Mouse (Mus musculus): ENCODE data around the gene Dhdds. TPM values are rescaled to one million over a fixed set of nuclear protein-coding genes. Genes with fewer than 3 reads are reported as not detected.
"Not testable (repeated sequence)": the region's sequence is repeated elsewhere in the genome, so short reads cannot be mapped to it uniquely, and the experiment has no call there.

Dhdds gene
- polyA plus RNA-seq, 1 experiment from 2014 or later: 42.6 TPM

GRCm38 (mm10) chr4:133994697-133995096 is 6.0 kb downstream of the Dhdds start:
- 88% methylated on average over 8 of the region's 8 CpGs for WGBS
- no peaks in the 10 kb centered on the region; the same call in 1 of the 2 replicates for H3K4me1 ChIP-seq (ENCODE audit: control insufficient read depth, insufficient read depth, low read length)
- H3K9ac ChIP-seq (replicated peaks; ENCODE audit: low read depth, low read length): no peak overlapping the region
- ATAC-seq (ENCODE audit: insufficient number of reproducible peaks, insufficient read depth, low FRiP score, low read depth): no peak
- no peaks in the 10 kb centered on the region for H3K27me3 ChIP-seq (ENCODE audit: control insufficient read depth, insufficient read depth, low read length)
- no peaks in the 10 kb centered on the region for H3K9me3 ChIP-seq (ENCODE audit: control insufficient read depth, low read depth, low read length)
- no peak overlapping the region for H3K4me2 ChIP-seq (replicated peaks; ENCODE audit: low read depth, low read length)
- no peak overlapping the region for H3K27ac ChIP-seq (ENCODE audit: low read length)
- H3K36me3 ChIP-seq (ENCODE audit: control insufficient read depth, insufficient read depth, low read length): peaks cover 40% of the 10 kb centered on the region
- no peak overlapping the region for H3K4me3 ChIP-seq (ENCODE audit: low read depth, low read length)

DNA sequence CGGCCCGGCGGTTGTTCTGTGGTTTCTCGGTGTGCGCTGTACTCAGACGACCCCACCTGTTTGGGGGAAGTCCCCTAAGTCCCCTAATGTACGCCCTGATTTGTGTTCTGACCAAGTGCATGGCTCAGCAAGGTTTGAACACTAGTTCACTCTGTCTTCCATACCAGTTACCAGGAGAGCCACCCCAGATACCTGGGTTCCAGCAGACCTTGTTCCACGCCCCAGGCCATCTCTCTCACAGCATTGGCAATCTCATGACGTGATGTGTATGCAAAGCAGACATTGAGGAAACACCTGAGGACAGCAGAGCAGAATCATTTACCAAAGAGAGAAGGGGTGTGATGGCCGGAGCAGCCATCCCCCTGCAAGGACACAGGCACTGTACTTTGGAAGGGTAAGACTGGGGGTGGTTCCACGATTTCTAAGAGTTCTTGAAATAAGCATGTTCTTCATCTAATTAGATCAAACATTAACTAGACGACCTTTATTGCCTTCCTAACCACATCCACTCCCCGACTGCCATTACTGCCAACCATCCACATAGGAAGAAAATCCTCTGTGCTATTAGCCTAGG is 9.5 kb downstream of the Dhdds start:
- Histone ChIP-seq H3K27me3 (ENCODE audit: control insufficient read depth, insufficient read depth, low read length) (no peaks in the 10 kb centered on the region), H3K9me3 (ENCODE audit: control insufficient read depth, low read depth, low read length) (no peaks in the 10 kb centered on the region), H3K4me2 (replicated peaks; ENCODE audit: low read depth, low read length) (no peak overlapping the region), H3K4me1 (ENCODE audit: control insufficient read depth, insufficient read depth, low read length) (no peaks in the 10 kb centered on the region), H3K36me3 (ENCODE audit: control insufficient read depth, insufficient read depth, low read length) (peaks cover 46% of the 10 kb centered on the region), H3K9ac (replicated peaks; ENCODE audit: low read depth, low read length) (no peak overlapping the region), H3K27ac (ENCODE audit: low read length) (no peak overlapping the region), H3K4me3 (ENCODE audit: low read depth, low read length) (no peak overlapping the region)
- ATAC-seq (ENCODE audit: insufficient number of reproducible peaks, insufficient read depth, low FRiP score, low read depth): no peak
- 89% methylated on average over 13 of the region's 13 CpGs for WGBS

GRCm38 (mm10) chr4:133990035-133990434 is 10.7 kb downstream of the Dhdds start:
- 52% methylated on average over 4 of the region's 4 CpGs for WGBS
- peaks cover 48% of the 10 kb centered on the region for H3K36me3 ChIP-seq (ENCODE audit: control insufficient read depth, insufficient read depth, low read length)
- ATAC-seq (ENCODE audit: insufficient number of reproducible peaks, insufficient read depth, low FRiP score, low read depth): no peak

GRCm38 (mm10) chr4:133988289-133988688 is 12.4 kb downstream of the Dhdds start:
- peaks cover 35% of the 10 kb centered on the region for H3K36me3 ChIP-seq (ENCODE audit: control insufficient read depth, insufficient read depth, low read length)
- ATAC-seq (ENCODE audit: insufficient number of reproducible peaks, insufficient read depth, low FRiP score, low read depth); H3K27ac ChIP-seq (ENCODE audit: low read length); H3K27me3 ChIP-seq (ENCODE audit: control insufficient read depth, insufficient read depth, low read length); H3K9me3 ChIP-seq (ENCODE audit: control insufficient read depth, low read depth, low read length); H3K4me3 ChIP-seq (ENCODE audit: low read depth, low read length); H3K4me1 ChIP-seq (ENCODE audit: control insufficient read depth, insufficient read depth, low read length); H3K9ac ChIP-seq (replicated peaks; ENCODE audit: low read depth, low read length); H3K4me2 ChIP-seq (replicated peaks; ENCODE audit: low read depth, low read length): not testable (repeated sequence)
- 85% methylated on average over 8 of the region's 8 CpGs for WGBS

More at GRCm38 (mm10) chr4:133990035-133990434, 10.7 kb downstream of the Dhdds start:
- H3K9ac ChIP-seq (replicated peaks; ENCODE audit: low read depth, low read length): no peak overlapping the region
- H3K9me3 ChIP-seq (ENCODE audit: control insufficient read depth, low read depth, low read length): no peaks in the 10 kb centered on the region
- no peak overlapping the region for H3K4me2 ChIP-seq (replicated peaks; ENCODE audit: low read depth, low read length)
- no peak overlapping the region for H3K4me3 ChIP-seq (ENCODE audit: low read depth, low read length)
- H3K4me1 ChIP-seq (ENCODE audit: control insufficient read depth, insufficient read depth, low read length): no peaks in the 10 kb centered on the region
- H3K27ac ChIP-seq (ENCODE audit: low read length): no peak overlapping the region
- no peaks in the 10 kb centered on the region for H3K27me3 ChIP-seq (ENCODE audit: control insufficient read depth, insufficient read depth, low read length)

DNA sequence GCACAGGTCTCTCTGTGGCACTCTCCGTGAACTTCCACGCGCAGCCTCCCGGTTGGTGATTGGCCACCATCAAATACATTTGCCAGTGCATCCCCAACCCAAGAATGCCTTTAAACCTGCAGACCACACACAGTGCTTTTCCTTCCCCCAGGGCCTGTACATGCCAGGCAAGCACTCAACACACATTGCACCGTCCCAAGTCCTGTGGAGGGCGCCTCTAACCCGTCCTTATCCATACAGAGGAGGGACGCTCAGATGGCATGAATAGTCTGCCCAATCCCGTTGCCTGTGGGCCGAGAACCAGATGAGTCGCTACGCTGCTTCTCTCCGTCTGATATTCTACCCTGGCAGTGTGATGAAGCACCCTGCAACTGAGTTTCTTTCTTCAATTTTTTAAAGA is 17.8 kb downstream of the Dhdds start:
- Histone ChIP-seq H3K27me3 (ENCODE audit: control insufficient read depth, insufficient read depth, low read length) (no peaks in the 10 kb centered on the region), H3K4me2 (replicated peaks; ENCODE audit: low read depth, low read length) (no peak overlapping the region), H3K9me3 (ENCODE audit: control insufficient read depth, low read depth, low read length) (no peaks in the 10 kb centered on the region), H3K9ac (replicated peaks; ENCODE audit: low read depth, low read length) (no peak overlapping the region), H3K27ac (ENCODE audit: low read length) (no peak overlapping the region), H3K4me1 (ENCODE audit: control insufficient read depth, insufficient read depth, low read length) (no peaks in the 10 kb centered on the region), H3K36me3 (ENCODE audit: control insufficient read depth, insufficient read depth, low read length) (peaks cover 31% of the 10 kb centered on the region), H3K4me3 (ENCODE audit: low read depth, low read length) (no peak overlapping the region)
- no peak for ATAC-seq (ENCODE audit: insufficient number of reproducible peaks, insufficient read depth, low FRiP score, low read depth)
- WGBS: 86% methylated on average over 13 of the region's 13 CpGs

DNA sequence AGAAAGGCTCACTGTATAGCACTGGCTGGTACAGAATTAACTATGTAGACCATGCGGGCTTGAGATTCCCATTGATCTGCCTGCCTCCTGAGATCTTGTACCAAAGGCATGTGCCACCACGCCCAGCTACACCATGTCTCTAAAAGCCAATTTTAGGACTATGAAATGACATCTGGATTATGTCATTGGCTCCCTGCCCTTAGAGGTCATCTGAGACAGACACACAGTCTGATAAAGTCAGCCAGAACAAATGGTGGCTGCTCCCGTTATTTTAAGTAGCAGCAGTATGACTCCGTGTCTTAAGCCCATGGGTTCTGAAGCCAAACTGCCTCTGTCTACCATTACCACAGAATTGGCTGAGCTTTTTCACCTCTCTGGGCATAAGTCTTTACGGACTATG is 20.2 kb downstream of the Dhdds start:
- no peak overlapping the region for H3K4me3 ChIP-seq (ENCODE audit: low read depth, low read length)
- H3K9me3 ChIP-seq (ENCODE audit: control insufficient read depth, low read depth, low read length): no peaks in the 10 kb centered on the region
- H3K4me1 ChIP-seq (ENCODE audit: control insufficient read depth, insufficient read depth, low read length): no peaks in the 10 kb centered on the region
- H3K36me3 ChIP-seq (ENCODE audit: control insufficient read depth, insufficient read depth, low read length): peaks cover 33% of the 10 kb centered on the region
- H3K9ac ChIP-seq (replicated peaks; ENCODE audit: low read depth, low read length): no peak overlapping the region
- H3K4me2 ChIP-seq (replicated peaks; ENCODE audit: low read depth, low read length): no peak overlapping the region
- H3K27ac ChIP-seq (ENCODE audit: low read length): no peak overlapping the region
- WGBS: 77% methylated on average over 5 of the region's 5 CpGs
- ATAC-seq (ENCODE audit: insufficient number of reproducible peaks, insufficient read depth, low FRiP score, low read depth): no peak
- H3K27me3 ChIP-seq (ENCODE audit: control insufficient read depth, insufficient read depth, low read length): no peaks in the 10 kb centered on the region

GRCm38 (mm10) chr4:133978021-133978711 is 22.6 kb downstream of the Dhdds start:
- Histone ChIP-seq H3K27ac (ENCODE audit: low read length) (no peak overlapping the region), H3K4me2 (replicated peaks; ENCODE audit: low read depth, low read length) (no peak overlapping the region), H3K36me3 (ENCODE audit: control insufficient read depth, insufficient read depth, low read length) (peaks cover 29% of the 10 kb centered on the region), H3K9me3 (ENCODE audit: control insufficient read depth, low read depth, low read length) (no peaks in the 10 kb centered on the region), H3K9ac (replicated peaks; ENCODE audit: low read depth, low read length) (no peak overlapping the region), H3K27me3 (ENCODE audit: control insufficient read depth, insufficient read depth, low read length) (no peaks in the 10 kb centered on the region), H3K4me1 (ENCODE audit: control insufficient read depth, insufficient read depth, low read length) (no peaks in the 10 kb centered on the region), H3K4me3 (ENCODE audit: low read depth, low read length) (no peak overlapping the region)
- 94% methylated on average over 10 of the region's 10 CpGs for WGBS
- ATAC-seq (ENCODE audit: insufficient number of reproducible peaks, insufficient read depth, low FRiP score, low read depth): no peak

GRCm38 (mm10) chr4:133971741-133972140 is 29.0 kb downstream of the Dhdds start:
- ATAC-seq (ENCODE audit: insufficient number of reproducible peaks, insufficient read depth, low FRiP score, low read depth): no peak
- no peaks in the 10 kb centered on the region for H3K9me3 ChIP-seq (ENCODE audit: control insufficient read depth, low read depth, low read length)
- H3K27ac ChIP-seq (ENCODE audit: low read length): no peak overlapping the region
- no peak overlapping the region for H3K4me2 ChIP-seq (replicated peaks; ENCODE audit: low read depth, low read length)
- no peak overlapping the region for H3K4me3 ChIP-seq (ENCODE audit: low read depth, low read length)
- H3K36me3 ChIP-seq (ENCODE audit: control insufficient read depth, insufficient read depth, low read length): peaks cover 4% of the 10 kb centered on the region; the same call in 1 of the 2 replicates
- 59% methylated on average over 8 of the region's 8 CpGs for WGBS
- no peak overlapping the region for H3K9ac ChIP-seq (replicated peaks; ENCODE audit: low read depth, low read length)
- H3K4me1 ChIP-seq (ENCODE audit: control insufficient read depth, insufficient read depth, low read length): 0 out of 2 replicates have a peak, but pooled peaks cover 4% of the 10 kb centered on the region
- H3K27me3 ChIP-seq (ENCODE audit: control insufficient read depth, insufficient read depth, low read length): no peaks in the 10 kb centered on the region

Data from stomach, embryonic 14.5 days (tissue).